Mouse (Mus musculus): ENCODE data around the gene Mtif3. TPM values are rescaled to one million over a fixed set of nuclear protein-coding genes. Genes with fewer than 3 reads are reported as not detected.

Gene Mtif3
- total RNA-seq (2021): 10 to 100 TPM; 17.4 to 18.4 TPM

- peak; percentile 73 to 79 for DNase-seq (ENCODE audit: extremely low spot score in 1 of 2, low spot score in 1 of 2)
Measured at GRCm38 (mm10) chr5:146963118-146963936, at the start of gene Mtif3. TSS of gene Mtif3 (minus strand) at chr5:146963800.

- DNase-seq (ENCODE audit: extremely low spot score in 1 of 2, low spot score in 1 of 2): no peak
Measured at GRCm38 (mm10) chr5:147011333-147011732, 47.7 kb upstream of the Mtif3 start.

- no peak for DNase-seq (ENCODE audit: extremely low spot score in 1 of 2, low spot score in 1 of 2)
Measured at GRCm38 (mm10) chr5:147003303-147003702, 39.7 kb upstream of the Mtif3 start.

GRCm38 (mm10) chr5:147001312-147001711 lies 37.7 kb upstream of the Mtif3 start:
- DNase-seq (ENCODE audit: extremely low spot score in 1 of 2, low spot score in 1 of 2): no peak

GRCm38 (mm10) chr5:146998802-146999201 lies 35.2 kb upstream of the Mtif3 start:
- no peak for DNase-seq (ENCODE audit: extremely low spot score in 1 of 2, low spot score in 1 of 2)

- DNase-seq (ENCODE audit: extremely low spot score in 1 of 2, low spot score in 1 of 2): no peak
Measured at GRCm38 (mm10) chr5:146996812-146997211, 33.2 kb upstream of the Mtif3 start.

GRCm38 (mm10) chr5:146994973-146995372 lies 31.4 kb upstream of the Mtif3 start:
- no peak for DNase-seq (ENCODE audit: extremely low spot score in 1 of 2, low spot score in 1 of 2)

- peak in 1 of 2 experiments; percentile 27 for DNase-seq (ENCODE audit: extremely low spot score in 1 of 2, low spot score in 1 of 2)
Measured at GRCm38 (mm10) chr5:146993509-146993908, 29.9 kb upstream of the Mtif3 start.

GRCm38 (mm10) chr5:146989051-146989450 lies 25.5 kb upstream of the Mtif3 start:
- DNase-seq (ENCODE audit: extremely low spot score in 1 of 2, low spot score in 1 of 2): no peak

- DNase-seq (ENCODE audit: extremely low spot score in 1 of 2, low spot score in 1 of 2): no peak
Measured at GRCm38 (mm10) chr5:146987588-146987987, 24.0 kb upstream of the Mtif3 start.

GRCm38 (mm10) chr5:146985725-146986433 lies 22.3 kb upstream of the Mtif3 start:
- DNase-seq (ENCODE audit: extremely low spot score in 1 of 2, low spot score in 1 of 2): no peak

- peak in 1 of 2 experiments; percentile 73 for DNase-seq (ENCODE audit: extremely low spot score in 1 of 2, low spot score in 1 of 2)
Measured at GRCm38 (mm10) chr5:146983216-146983615, 19.6 kb upstream of the Mtif3 start.

- DNase-seq (ENCODE audit: extremely low spot score in 1 of 2, low spot score in 1 of 2): no peak
Measured at GRCm38 (mm10) chr5:146981376-146981775, 17.8 kb upstream of the Mtif3 start.

GRCm38 (mm10) chr5:146974781-146975123 lies 11.2 kb upstream of the Mtif3 start:
- no peak for DNase-seq (ENCODE audit: extremely low spot score in 1 of 2, low spot score in 1 of 2)

- DNase-seq (ENCODE audit: extremely low spot score in 1 of 2, low spot score in 1 of 2): no peak
Measured at GRCm38 (mm10) chr5:146973858-146974780, 10.5 kb upstream of the Mtif3 start.

GRCm38 (mm10) chr5:146973353-146973752 lies 9.8 kb upstream of the Mtif3 start:
- no peak for DNase-seq (ENCODE audit: extremely low spot score in 1 of 2, low spot score in 1 of 2)

- no peak for DNase-seq (ENCODE audit: extremely low spot score in 1 of 2, low spot score in 1 of 2)
Measured at GRCm38 (mm10) chr5:146971776-146972561, 8.4 kb upstream of the Mtif3 start.

GRCm38 (mm10) chr5:146968695-146969393 lies 5.2 kb upstream of the Mtif3 start:
- DNase-seq (ENCODE audit: extremely low spot score in 1 of 2, low spot score in 1 of 2): no peak

GRCm38 (mm10) chr5:146963937-146964278 lies 308 bp upstream of the Mtif3 start:
- no peak for DNase-seq (ENCODE audit: extremely low spot score in 1 of 2, low spot score in 1 of 2)

Measured in layer of hippocampus, postnatal 25 days (tissue).